7 mouse cellular contexts compared by ENCODE assay signal in the genomic region with DNA sequence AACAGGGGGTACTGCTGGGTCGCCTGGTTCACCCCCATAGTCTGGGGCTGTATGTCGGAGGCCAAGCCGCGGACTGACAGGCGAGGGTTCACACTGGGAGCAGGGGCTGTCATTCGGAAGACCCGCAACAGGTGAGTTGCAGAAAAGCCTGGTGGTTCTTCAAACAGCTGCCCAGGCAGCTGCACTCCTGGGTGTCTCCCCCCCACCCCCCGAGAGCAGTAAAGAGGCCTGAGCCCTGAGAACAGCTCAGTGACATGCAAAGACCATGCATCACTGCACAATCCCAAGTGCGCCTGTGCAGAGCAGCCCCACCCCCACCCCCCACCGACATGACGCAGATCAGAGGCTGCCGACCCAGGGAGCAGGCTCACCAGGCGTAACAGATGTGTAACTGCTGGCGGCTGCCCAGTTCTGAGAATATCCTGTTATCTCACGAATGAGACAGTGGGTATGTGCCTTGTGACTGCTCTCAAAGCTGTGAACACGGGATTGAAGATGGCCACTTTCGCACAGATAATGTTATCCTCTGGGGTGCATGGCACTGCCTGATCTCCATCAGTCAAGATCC. TPM values are rescaled to one million over a fixed set of nuclear protein-coding genes. Genes with fewer than 3 reads are reported as not detected.
DNase-seq lines count a peak whose midpoint lies in the region; ATAC-seq lines count a peak whose summit lies in the region.

No protein-coding gene starts in this region.

- H3K9ac ChIP-seq in intestine, embryonic 16.5 days (ENCODE audit: low read depth, low read length): no peak overlapping the region
- no peak overlapping the region for H3K9ac ChIP-seq in stomach, embryonic 16.5 days (ENCODE audit: low read length)

- peak; percentile 61 to 66 for DNase-seq in B cell, adult 2 months
- DNase-seq in CD4-positive, CD25-positive, alpha-beta regulatory T cell, adult 2 months (ENCODE audit: low read depth, low spot score): peak; percentile 87
- peak; percentile 59 for DNase-seq in embryo, embryonic 11 days
- peak; percentile 25 for DNase-seq in lung, postnatal 36 days
- no peak for DNase-seq in urinary bladder, postnatal 36 days (ENCODE audit: low spot score in 2 of 2)

- 48% methylated on average over 17 of the region's 17 CpGs for WGBS in intestine, embryonic 16.5 days
- 49% methylated on average over 17 of the region's 17 CpGs for WGBS in stomach, embryonic 16.5 days

- H3K4me2 ChIP-seq in intestine, embryonic 16.5 days (ENCODE audit: low read depth, low read length): no peak overlapping the region
- H3K4me2 ChIP-seq in stomach, embryonic 16.5 days (ENCODE audit: low read depth, low read length): no peak overlapping the region

- no peaks in the 10 kb centered on the region for H3K27me3 ChIP-seq in intestine, embryonic 16.5 days (replicated peaks; ENCODE audit: control insufficient read depth, insufficient read depth, low read length)
- no peaks in the 10 kb centered on the region for H3K27me3 ChIP-seq in stomach, embryonic 16.5 days (ENCODE audit: control insufficient read depth, insufficient read depth, low read length)

- peaks cover 34% of the 10 kb centered on the region for H3K36me3 ChIP-seq in intestine, embryonic 16.5 days (ENCODE audit: control insufficient read depth, insufficient read depth, low read length)
- peaks cover 20% of the 10 kb centered on the region for H3K36me3 ChIP-seq in stomach, embryonic 16.5 days (ENCODE audit: control insufficient read depth, insufficient read depth, low read length)

- no peak overlapping the region for H3K27ac ChIP-seq in intestine, embryonic 16.5 days (ENCODE audit: low read length)
- no peak overlapping the region for H3K27ac ChIP-seq in stomach, embryonic 16.5 days (ENCODE audit: low read length)

- H3K4me3 ChIP-seq in intestine, embryonic 16.5 days (ENCODE audit: low read length): no peak overlapping the region
- H3K4me3 ChIP-seq in stomach, embryonic 16.5 days (replicated peaks; ENCODE audit: low read length): no peak overlapping the region

- ATAC-seq in intestine, embryonic 16.5 days: peak; percentile 12; the same call in 1 of the 2 replicates
- ATAC-seq in stomach, embryonic 16.5 days (ENCODE audit: insufficient read depth, low FRiP score): peak; percentile 36; the same call in 1 of the 2 replicates

- H3K4me1 ChIP-seq in intestine, embryonic 16.5 days (ENCODE audit: control insufficient read depth, insufficient read depth, low read length): no peaks in the 10 kb centered on the region
- no peaks in the 10 kb centered on the region for H3K4me1 ChIP-seq in stomach, embryonic 16.5 days (ENCODE audit: control insufficient read depth, insufficient read depth, low read length)

- no peaks in the 10 kb centered on the region for H3K9me3 ChIP-seq in intestine, embryonic 16.5 days (ENCODE audit: control insufficient read depth, low read length)
- H3K9me3 ChIP-seq in stomach, embryonic 16.5 days (replicated peaks; ENCODE audit: control insufficient read depth, low read length): no peaks in the 10 kb centered on the region; the same call in 1 of the 2 replicates

RNA-seq across cellular contexts. Expression of a gene that starts 13.7 kb away (rescaled TPM):
- polyA plus RNA-seq in intestine, embryonic 16.5 days (2015; fragmentation: Nextera tagmentation; extraction: Ambion mirVana): 252 and 268 TPM in 2 replicates
- 242 and 272 TPM in 2 replicates for polyA plus RNA-seq in stomach, embryonic 16.5 days (2015; fragmentation: Nextera tagmentation; extraction: Ambion mirVana)

RNA-seq across cellular contexts. Expression of a gene that starts 26.3 kb away (rescaled TPM):
- polyA plus RNA-seq in intestine, embryonic 16.5 days (2015; fragmentation: Nextera tagmentation; extraction: Ambion mirVana): 288 and 325 TPM in 2 replicates
- polyA plus RNA-seq in stomach, embryonic 16.5 days (2015; fragmentation: Nextera tagmentation; extraction: Ambion mirVana): 406 and 433 TPM in 2 replicates

RNA-seq across cellular contexts. Expression of a gene that starts 46.9 kb away (rescaled TPM):
- 30.0 and 42.5 TPM in 2 replicates for polyA plus RNA-seq in intestine, embryonic 16.5 days (2015; fragmentation: Nextera tagmentation; extraction: Ambion mirVana)
- polyA plus RNA-seq in stomach, embryonic 16.5 days (2015; fragmentation: Nextera tagmentation; extraction: Ambion mirVana): 24.9 and 26.7 TPM in 2 replicates

Comparison
In these comparisons a context has a peak if more than half of its experiments do, and no peak if none do; other contexts are left out.
1. DNase-seq: peak in B cell, adult 2 months (2 of 2), CD4-positive, CD25-positive, alpha-beta regulatory T cell, adult 2 months (single experiment), embryo, embryonic 11 days (single experiment) and lung, postnatal 36 days (single experiment); none in urinary bladder, postnatal 36 days (0 of 2).